In the genomic region with DNA sequence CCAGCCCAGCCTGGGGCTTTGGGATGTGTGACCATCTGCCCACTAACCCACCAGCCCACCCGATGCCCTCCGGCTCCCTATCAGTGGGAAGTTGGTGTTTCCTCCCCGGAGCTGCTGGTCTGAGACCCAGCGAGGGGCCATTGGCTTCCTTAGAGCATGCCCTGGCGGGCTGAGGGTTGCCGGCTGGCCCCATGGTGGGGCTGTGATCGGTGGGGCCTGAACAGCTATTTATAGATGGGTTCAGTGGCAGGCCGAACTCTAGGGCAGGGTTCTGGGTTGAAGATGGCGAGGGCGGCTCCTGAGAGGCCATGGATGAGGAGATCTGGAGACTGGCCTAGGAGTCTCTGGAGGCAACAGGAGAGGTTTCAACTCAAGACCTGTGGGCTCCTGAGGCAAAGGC, we compare ENCODE assay signal across 11 mouse cellular contexts. TPM values are rescaled to one million over a fixed set of nuclear protein-coding genes. Genes with fewer than 3 reads are reported as not detected.
A peak's percentile ranks its signal among the peaks of the same experiment; 100 is the strongest.
DNase-seq lines count a peak whose midpoint lies in the region; ATAC-seq and TF ChIP-seq lines count a peak whose summit lies in the region.
"Had no signal": no experiment of that assay in that cellular context is flagged by ENCODE, and none has a peak within 500 bp of the region (broad histone marks: within the 10 kb centered on the region; RNA-seq: fewer than 3 reads in every experiment).

No protein-coding gene starts in this region.

- TF ChIP-seq CTCF in E14TG2a.4 (conservative IDR thresholded peaks at IDR 0.05; ENCODE audit: low read length), result no peak

- H3K36me3 ChIP-seq in kidney, embryonic 16.5 days (ENCODE audit: insufficient read depth, low read length), result no peaks in the 10 kb centered on the region
- no peaks in the 10 kb centered on the region for H3K36me3 ChIP-seq in E14TG2a.4 (ENCODE audit: insufficient read depth, low read length)
- peaks cover 24% of the 10 kb centered on the region for H3K36me3 ChIP-seq in megakaryocyte, embryonic 14.5 days (replicated peaks; ENCODE audit: low read length)

- H3K9me3 ChIP-seq in kidney, embryonic 16.5 days (ENCODE audit: low read length), result no peaks in the 10 kb centered on the region
- no peaks in the 10 kb centered on the region for H3K9me3 ChIP-seq in E14TG2a.4 (ENCODE audit: low read length)
- H3K9me3 ChIP-seq in megakaryocyte, embryonic 14.5 days, result no peaks in the 10 kb centered on the region

- WGBS in kidney, embryonic 16.5 days, result 68% methylated on average over 10 of the region's 10 CpGs

- no peaks in the 10 kb centered on the region for H3K27me3 ChIP-seq in kidney, embryonic 16.5 days (ENCODE audit: insufficient read depth, low read length)
- H3K27me3 ChIP-seq in E14TG2a.4 (ENCODE audit: insufficient read depth, low read length), result peaks cover 26% of the 10 kb centered on the region
- no peaks in the 10 kb centered on the region for H3K27me3 ChIP-seq in megakaryocyte, embryonic 14.5 days (replicated peaks)

- no peak for DNase-seq in kidney, postnatal 36 days
- DNase-seq in urinary bladder, postnatal 10 days (ENCODE audit: low spot score), result no peak
- DNase-seq in embryo, embryonic 10.5 days (ENCODE audit: low spot score), result no peak
- DNase-seq: cerebellum, adult 11-12 months; kidney, adult 8-10 months; thymus, postnatal 14 days had no signal

- 0 out of 2 replicates have a peak overlapping the region, but pooled peaks have one; percentile 9 for H3K9ac ChIP-seq in kidney, embryonic 16.5 days (replicated peaks; ENCODE audit: low read length)

- no peak for ATAC-seq in kidney, embryonic 16.5 days (ENCODE audit: low FRiP score, low TSS enrichment)

- H3K4me2 ChIP-seq in kidney, embryonic 16.5 days (replicated peaks; ENCODE audit: low read depth, low read length), result no peak overlapping the region

- H3K4me1 ChIP-seq in kidney, embryonic 16.5 days (ENCODE audit: insufficient read depth, low read length), result no peaks in the 10 kb centered on the region
- peaks cover 27% of the 10 kb centered on the region for H3K4me1 ChIP-seq in E14TG2a.4 (replicated peaks; ENCODE audit: low read depth, low read length)
- no peaks in the 10 kb centered on the region for H3K4me1 ChIP-seq in brown adipose tissue, adult 24 weeks (ENCODE audit: control insufficient read depth, insufficient read depth, insufficient read length, low read length)
- H3K4me1 ChIP-seq in megakaryocyte, embryonic 14.5 days, result peaks cover 91% of the 10 kb centered on the region

- H3K4me3 ChIP-seq in kidney, embryonic 16.5 days (ENCODE audit: low read length), result no peak overlapping the region
- peak overlapping the region; percentile 61 for H3K4me3 ChIP-seq in E14TG2a.4 (replicated peaks; ENCODE audit: low read length)
- peak overlapping the region; percentile 50 for H3K4me3 ChIP-seq in brown adipose tissue, adult 24 weeks (ENCODE audit: insufficient read depth, low read depth, low read length)
- peak overlapping the region; percentile 87 for H3K4me3 ChIP-seq in megakaryocyte, embryonic 14.5 days (replicated peaks)

- H3K27ac ChIP-seq in kidney, embryonic 16.5 days (ENCODE audit: low read length), result no peak overlapping the region
- peak overlapping the region; percentile 81 for H3K27ac ChIP-seq in brown adipose tissue, adult 24 weeks (replicated peaks; ENCODE audit: low read depth, low read length)

RNA-seq across cellular contexts. Expression of a gene that starts 14.8 kb away (rescaled TPM):
- polyA plus RNA-seq in kidney, embryonic 16.5 days (2015; fragmentation: Nextera tagmentation; extraction: Ambion mirVana), result 3.3 and 4.2 TPM in 2 replicates
- polyA plus RNA-seq in brown adipose tissue, adult 24 weeks (2012; ENCODE audit: insufficient read depth, insufficient read length, missing spikeins), result 7.6 and 9.3 TPM in 2 replicates
- polyA plus RNA-seq in megakaryocyte, embryonic 14.5 days (2012; ENCODE audit: insufficient read depth, low replicate concordance), result 24.1 and 123 TPM in 2 replicates

RNA-seq across cellular contexts. Expression of a gene that starts 20.9 kb away (rescaled TPM):
- polyA plus RNA-seq in kidney, embryonic 16.5 days (2015; fragmentation: Nextera tagmentation; extraction: Ambion mirVana), result 0.30 and 0.44 TPM in 2 replicates
- polyA plus RNA-seq in brown adipose tissue, adult 24 weeks (2012; ENCODE audit: insufficient read depth, insufficient read length, missing spikeins), result not detected in 2 replicates
- polyA plus RNA-seq in megakaryocyte, embryonic 14.5 days (2012; ENCODE audit: insufficient read depth, low replicate concordance), result 0.20 TPM in 1 of 2 replicates, not detected in the other
- polyA plus RNA-seq: adrenal gland, adult 2 months had no signal

RNA-seq across cellular contexts. Expression of a gene that starts 26.8 kb away (rescaled TPM):
- 44.6 and 57.9 TPM in 2 replicates for polyA plus RNA-seq in kidney, embryonic 16.5 days (2015; fragmentation: Nextera tagmentation; extraction: Ambion mirVana)
- polyA plus RNA-seq in brown adipose tissue, adult 24 weeks (2012; ENCODE audit: insufficient read depth, insufficient read length, missing spikeins), result 22.4 and 24.6 TPM in 2 replicates
- polyA plus RNA-seq in megakaryocyte, embryonic 14.5 days (2012; ENCODE audit: insufficient read depth, low replicate concordance), result 28.0 and 30.3 TPM in 2 replicates

RNA-seq across cellular contexts. Expression of a gene that starts 43.2 kb away (rescaled TPM):
- polyA plus RNA-seq in kidney, embryonic 16.5 days (2015; fragmentation: Nextera tagmentation; extraction: Ambion mirVana), result 357 and 361 TPM in 2 replicates
- 157 and 167 TPM in 2 replicates for polyA plus RNA-seq in brown adipose tissue, adult 24 weeks (2012; ENCODE audit: insufficient read depth, insufficient read length, missing spikeins)
- 29.3 and 127 TPM in 2 replicates for polyA plus RNA-seq in megakaryocyte, embryonic 14.5 days (2012; ENCODE audit: insufficient read depth, low replicate concordance)
